Mouse (Mus musculus) embryo, embryonic 10.5 days (tissue): ENCODE data around the gene Tpp1.
"Not testable (repeated sequence)": the region's sequence is repeated elsewhere in the genome, so short reads cannot be mapped to it uniquely, and the experiment has no call there.

Source experiments
- DNase-seq: peaks from one replicate; pipeline ENCODE4 v3.0.0-alpha.2; 2015; ENCODE audit warnings: low spot score

Gene Tpp1

DNA sequence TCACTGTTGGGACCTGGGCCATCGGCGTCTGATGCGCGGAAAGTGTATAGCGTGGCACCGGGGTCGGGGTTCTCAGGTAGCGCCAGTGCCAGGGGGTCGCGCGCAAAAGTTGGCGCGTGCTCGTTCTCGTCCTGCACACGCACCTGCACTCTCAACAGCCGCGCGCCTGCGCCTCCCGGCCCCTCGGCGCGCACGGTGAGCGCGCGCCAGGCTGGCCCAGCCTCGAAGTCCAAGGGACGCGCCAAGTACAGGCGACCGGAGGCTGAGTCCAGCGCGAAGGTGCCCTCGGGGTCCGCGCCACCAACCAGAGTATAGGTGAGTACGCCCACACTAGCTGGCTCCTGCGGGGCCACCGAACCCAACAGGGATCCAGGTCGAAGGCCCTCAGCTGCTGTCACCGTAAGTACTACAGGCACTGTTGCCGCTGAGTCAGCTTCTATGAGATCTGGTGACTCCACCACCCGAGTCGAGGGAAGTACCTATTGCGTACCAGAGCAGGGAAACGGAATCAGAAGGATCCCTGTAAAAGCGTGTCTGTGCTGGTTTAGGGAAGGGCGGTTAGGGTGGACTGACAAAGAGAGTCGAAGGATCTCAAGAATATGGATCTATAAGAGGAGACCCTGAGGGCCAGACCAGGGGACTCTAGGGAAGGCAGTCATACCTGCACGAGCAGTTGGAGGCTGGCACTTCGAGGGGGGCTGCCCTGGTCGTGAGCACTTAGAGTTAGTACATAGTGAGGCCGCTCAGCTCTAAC, 10.7 kb upstream of the Tpp1 start:
- no peak for DNase-seq

GRCm38 (mm10) chr7:105761813-105762484, 9.9 kb upstream of the Tpp1 start:
- no peak for DNase-seq

DNA sequence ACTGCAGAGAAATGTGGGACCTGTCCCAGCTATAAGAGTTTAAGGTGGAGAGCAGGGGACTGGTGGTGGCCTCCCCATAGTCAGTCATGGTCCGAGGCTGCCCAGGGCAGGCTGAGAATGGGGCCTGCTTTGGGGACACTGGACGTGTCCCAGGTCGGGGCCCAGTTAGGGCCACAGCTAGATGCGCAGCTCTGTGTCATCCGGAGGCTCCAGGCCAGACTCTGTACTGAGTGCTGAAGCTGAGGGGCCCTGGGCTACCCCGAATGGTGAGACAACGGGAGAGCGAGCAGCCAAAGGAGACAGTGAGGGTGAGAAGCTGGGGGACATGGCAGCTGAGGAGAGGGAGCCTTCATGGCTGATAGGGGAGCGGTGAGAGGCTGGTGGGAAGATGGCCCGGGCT, 1.2 kb upstream of the Tpp1 start:
- DNase-seq = no peak

- no peak for DNase-seq
Measured at GRCm38 (mm10) chr7:105752716-105753115, 681 bp upstream of the Tpp1 start.

GRCm38 (mm10) chr7:105747776-105748175, 4.3 kb downstream of the Tpp1 start:
- DNase-seq = no peak

DNA sequence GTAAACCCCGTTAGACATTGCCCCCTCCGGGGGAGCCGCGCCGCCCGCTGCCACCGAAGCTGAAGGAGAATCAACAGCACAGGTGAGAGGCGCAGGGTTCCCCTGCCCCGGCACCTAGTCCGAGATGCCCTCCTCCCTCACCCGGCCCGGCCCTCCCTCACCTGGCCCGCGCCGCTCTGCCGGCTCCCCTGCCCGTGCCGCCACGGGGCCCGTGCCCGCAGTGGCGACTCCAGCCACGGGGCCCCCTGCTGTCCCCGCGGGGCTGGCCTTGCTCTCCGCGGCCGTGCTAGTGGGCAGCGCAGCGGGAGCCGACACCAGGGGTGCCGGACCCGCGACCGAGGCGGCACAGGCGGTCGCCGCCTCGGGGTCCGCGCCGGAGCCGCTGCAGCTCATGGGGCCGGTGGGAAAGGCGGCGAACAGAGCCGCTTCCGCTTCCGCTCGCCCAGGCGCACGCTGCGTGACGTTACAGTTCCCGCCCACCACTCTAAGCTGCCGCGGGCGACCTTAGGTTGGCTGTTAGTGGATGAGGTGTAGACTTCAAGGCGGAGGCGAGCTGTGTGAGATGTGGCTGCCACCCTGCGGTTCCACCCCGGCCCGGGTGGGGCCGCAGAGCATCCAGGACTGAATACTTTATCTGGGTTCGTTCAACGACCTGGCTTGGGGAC, 8.0 kb downstream of the Tpp1 start, which contains the start of gene Taf10:
Gene Taf10 (minus strand): TSS at position 436 of the 665 bp plus-strand sequence.
- DNase-seq = peak; percentile 95

DNA sequence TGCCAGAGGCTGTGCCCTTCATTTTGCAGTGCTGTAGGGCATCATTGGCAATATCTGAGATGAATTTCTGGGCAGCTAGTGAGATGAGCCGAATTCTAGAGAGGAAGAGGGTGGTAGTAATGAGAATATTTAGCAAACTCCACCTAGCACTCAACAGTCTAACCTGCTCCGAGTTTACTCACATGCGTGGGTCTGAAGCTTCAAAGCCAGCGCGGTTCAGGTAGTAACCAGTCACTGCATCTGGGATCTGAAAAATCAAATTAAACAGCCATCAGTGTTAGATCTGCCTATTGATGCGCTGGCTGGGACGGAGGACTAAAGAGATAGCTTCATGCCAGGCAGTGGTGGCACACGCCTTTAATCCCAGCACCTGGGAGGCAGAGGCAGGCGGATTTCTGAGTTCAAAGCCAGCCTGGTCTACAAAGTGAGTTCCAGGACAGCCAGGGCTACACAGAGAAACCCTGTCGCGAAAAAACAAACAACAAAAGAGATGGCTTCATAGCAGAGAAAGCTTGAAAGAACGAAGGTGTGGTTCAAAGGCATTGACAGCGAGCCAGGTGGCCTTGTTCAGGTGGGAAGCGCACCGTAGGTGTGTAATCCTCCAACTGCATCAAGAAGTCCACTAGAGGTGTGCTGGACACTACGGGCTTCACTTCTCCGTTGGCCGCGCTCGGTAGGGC, 8.6 kb downstream of the Tpp1 start:
- not testable (repeated sequence) for DNase-seq

- DNase-seq = not testable (repeated sequence)
Measured at GRCm38 (mm10) chr7:105742539-105743215, 9.4 kb downstream of the Tpp1 start.

- no peak for DNase-seq
Measured at GRCm38 (mm10) chr7:105741978-105742377, 10.1 kb downstream of the Tpp1 start.

DNA sequence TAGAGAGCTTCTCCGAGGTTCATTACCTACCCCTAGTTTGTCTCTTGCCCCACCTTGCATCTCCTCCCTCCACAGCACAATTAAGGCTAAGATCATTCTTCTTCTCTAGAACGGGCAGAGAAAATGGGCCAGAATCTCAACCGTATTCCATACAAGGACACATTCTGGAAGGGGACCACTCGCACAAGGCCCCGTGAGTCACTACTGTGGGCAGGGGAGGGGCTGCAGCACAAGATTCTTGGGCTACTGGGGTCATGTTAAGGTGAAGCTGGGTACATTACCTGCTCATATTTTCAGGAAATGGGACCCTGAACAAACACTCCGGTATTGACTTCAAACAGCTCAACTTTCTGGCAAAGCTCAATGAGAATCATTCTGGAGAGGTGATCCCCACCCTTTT, 11.2 kb downstream of the Tpp1 start:
- DNase-seq = no peak

DNA sequence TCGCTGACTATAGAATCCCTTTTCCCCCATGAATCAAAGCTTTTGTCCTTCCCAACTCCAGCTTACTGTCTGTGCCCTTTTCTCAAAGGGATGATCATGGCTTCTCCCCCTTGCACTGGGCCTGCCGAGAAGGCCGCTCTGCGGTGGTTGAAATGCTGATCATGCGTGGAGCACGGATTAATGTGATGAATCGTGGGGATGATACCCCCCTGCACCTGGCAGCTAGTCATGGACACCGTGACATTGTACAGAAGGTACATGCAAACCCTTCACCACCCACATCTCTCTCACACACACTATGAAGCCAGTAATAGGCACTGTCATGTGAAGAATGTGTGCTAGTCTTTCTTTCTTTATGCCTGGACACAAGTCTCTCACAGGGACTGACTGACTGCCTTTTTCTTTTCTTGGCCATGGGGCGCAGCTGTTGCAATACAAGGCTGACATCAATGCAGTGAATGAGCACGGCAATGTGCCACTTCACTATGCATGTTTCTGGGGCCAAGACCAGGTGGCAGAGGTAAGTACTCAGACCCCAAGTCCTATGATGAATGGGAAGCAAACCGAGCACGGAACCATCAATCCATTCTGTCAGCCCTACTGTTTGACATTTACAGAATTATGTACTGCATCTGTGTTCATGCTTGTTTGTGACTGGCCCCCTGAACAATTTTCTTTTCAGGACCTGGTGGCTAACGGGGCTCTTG, 11.8 kb downstream of the Tpp1 start:
- no peak for DNase-seq

GRCm38 (mm10) chr7:105738948-105739347, 13.1 kb downstream of the Tpp1 start:
- peak; percentile 84 for DNase-seq

- DNase-seq = no peak
Measured at GRCm38 (mm10) chr7:105738286-105738685, 13.7 kb downstream of the Tpp1 start.

- peak; percentile 19 for DNase-seq
Measured at GRCm38 (mm10) chr7:105737648-105738047, 14.4 kb downstream of the Tpp1 start.

DNA sequence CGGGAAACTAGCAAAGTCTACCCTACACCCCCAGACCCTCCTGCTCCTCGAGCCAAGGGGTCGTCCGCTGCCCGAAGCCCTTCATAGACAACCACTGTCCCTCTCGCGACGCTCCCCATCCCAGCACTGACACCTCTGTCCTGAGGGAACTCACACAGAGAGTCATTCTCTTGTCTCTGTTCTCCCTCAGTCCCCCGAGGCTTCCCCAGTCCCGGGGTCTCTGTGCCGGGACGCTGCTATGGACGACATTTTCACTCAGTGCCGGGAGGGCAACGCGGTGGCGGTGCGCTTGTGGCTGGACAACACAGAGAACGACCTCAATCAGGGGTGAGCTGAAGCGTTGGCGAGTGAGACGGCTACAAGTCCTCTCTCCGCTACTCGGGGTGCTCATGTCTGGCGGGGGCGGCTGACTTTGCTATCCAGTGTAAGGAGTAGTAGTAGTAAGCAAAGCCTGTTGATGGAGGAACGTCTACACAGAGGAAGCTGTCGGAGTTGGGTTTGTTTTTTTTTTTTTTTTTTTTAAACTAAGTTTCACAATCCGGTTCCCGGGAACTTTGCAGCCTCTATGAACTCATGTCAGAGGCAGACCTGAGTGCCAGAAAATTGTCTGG, 15.0 kb downstream of the Tpp1 start, which contains the start of gene Rrp8:
Gene Rrp8 (minus strand): TSS at position 475 of the 611 bp plus-strand sequence.
- DNase-seq = no peak

- DNase-seq = peak; percentile 92
Measured at GRCm38 (mm10) chr7:105736264-105736901, 15.7 kb downstream of the Tpp1 start, which contains the start of gene Ilk. Gene Ilk (plus strand): TSS chr7:105736592.

DNA sequence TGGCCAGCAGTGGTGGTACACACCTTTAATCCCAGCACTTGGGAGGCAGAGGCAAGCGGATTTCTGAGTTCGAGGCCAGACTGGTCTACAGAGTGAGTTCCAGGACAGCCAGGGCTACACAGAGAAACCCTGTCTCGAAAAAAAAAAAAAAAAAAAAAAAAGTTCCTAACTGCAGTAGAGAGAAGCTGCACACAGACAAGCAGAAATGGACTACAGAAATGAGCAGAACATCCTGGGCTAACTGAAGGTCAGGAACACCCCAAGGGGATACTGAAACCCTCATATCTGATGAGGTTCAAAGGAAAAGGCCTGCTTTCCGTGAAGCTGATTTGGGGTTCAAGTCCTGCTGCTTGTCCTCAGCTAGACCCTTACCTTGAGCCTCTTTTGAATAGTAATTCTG, 16.6 kb downstream of the Tpp1 start:
- peak; percentile 24 for DNase-seq

DNA sequence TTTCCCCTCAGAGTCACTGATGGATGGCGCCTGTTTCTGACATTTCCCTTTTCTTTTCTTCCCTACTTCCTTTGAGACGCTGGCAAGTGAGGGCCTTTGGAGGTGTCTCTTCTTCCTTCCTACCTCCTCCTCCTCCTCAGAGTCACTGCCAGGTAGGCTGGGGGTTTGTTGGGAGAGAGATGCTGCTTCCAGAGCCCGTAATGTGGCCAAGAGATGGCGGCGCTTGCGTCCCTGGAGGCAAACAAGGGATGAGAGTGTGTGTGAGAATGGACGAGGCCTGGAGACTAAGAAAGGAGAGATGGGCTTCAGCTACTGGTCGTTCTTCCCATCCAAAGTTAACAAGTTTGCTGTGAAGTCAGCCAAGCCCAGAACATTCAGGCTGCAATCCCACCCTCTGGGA, 17.2 kb downstream of the Tpp1 start:
- DNase-seq = no peak

DNA sequence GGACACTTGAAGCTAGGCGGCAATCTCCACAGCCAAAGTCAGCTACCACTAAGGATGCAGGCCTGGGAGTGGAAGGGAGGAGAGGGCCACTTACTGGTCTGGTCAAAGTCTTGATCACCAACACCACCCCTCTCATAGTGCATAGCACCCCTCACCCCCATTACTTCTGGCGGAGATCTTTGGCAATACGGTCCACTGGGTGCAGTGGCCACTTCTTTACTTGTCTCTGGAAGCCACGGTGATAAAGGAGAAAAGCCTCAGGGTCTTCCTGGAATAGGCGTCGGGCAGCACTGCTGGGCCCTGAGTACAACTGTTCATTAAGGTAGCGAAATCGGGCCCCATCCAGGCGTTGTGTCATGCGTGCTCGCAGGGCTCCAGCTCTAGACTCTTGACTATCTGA, 18.2 kb downstream of the Tpp1 start:
- no peak for DNase-seq
